Mouse (Mus musculus): Measurements from ENCODE around the gene Bid. TPM values are rescaled to one million over a fixed set of nuclear protein-coding genes. Genes with fewer than 3 reads are reported as not detected.
"Not testable (repeated sequence)": the region's sequence is repeated elsewhere in the genome, so short reads cannot be mapped to it uniquely, and the experiment has no call there.

The Bid gene
- polyA plus RNA-seq, 1 experiment from 2014 or later, result 12.2 TPM

- Histone ChIP-seq H3K9ac (ENCODE audit: low read depth, low read length) (no peak overlapping the region), H3K9me3 (replicated peaks; ENCODE audit: control insufficient read depth, low read length) (no peaks in the 10 kb centered on the region), H3K4me1 (ENCODE audit: control insufficient read depth, insufficient read depth, low read length) (peaks cover 7% of the 10 kb centered on the region), H3K27ac (ENCODE audit: low read depth, low read length) (no peak overlapping the region), H3K36me3 (ENCODE audit: control insufficient read depth, insufficient read depth, low read length) (0 out of 2 replicates have a peak, but pooled peaks cover 7% of the 10 kb centered on the region), H3K27me3 (ENCODE audit: control insufficient read depth, insufficient read depth, low read length) (no peaks in the 10 kb centered on the region), H3K4me3 (ENCODE audit: low read depth, low read length) (no peak overlapping the region), H3K4me2 (no peak overlapping the region)
- WGBS (ENCODE audit: insufficient replicate concordance), result 70% methylated on average over 1 of the region's 1 CpGs
- ATAC-seq (replicated peaks; ENCODE audit: insufficient number of reproducible peaks, low FRiP score, low TSS enrichment), result no peak
These were observed 12.8 kb upstream of the Bid start for GRCm38 (mm10) chr6:120929421-120929820.

DNA sequence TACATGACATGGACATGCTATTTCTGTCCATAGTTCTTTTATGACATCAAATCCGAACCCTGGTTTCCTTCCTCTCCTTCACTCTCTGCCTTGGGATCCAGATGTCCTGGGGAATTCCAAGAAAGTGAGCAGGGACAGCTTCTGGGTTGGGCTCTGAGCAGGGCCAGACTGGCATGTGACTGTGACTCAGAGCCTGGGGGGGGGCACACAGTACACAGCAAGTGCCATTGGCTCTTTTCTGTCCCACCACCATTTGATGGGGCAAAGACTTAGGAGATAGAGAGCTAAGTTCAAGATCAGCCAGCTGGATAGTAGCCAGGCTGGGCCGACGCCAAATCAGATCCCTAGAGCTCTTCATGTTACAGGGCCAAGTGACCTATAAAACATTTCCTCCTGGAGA lies 11.1 kb upstream of the Bid start:
- Histone ChIP-seq H3K9me3 (replicated peaks; ENCODE audit: control insufficient read depth, low read length) (no peaks in the 10 kb centered on the region), H3K4me2 (no peak overlapping the region), H3K27ac (ENCODE audit: low read depth, low read length) (no peak overlapping the region), H3K27me3 (ENCODE audit: control insufficient read depth, insufficient read depth, low read length) (no peaks in the 10 kb centered on the region), H3K9ac (ENCODE audit: low read depth, low read length) (no peak overlapping the region), H3K4me1 (ENCODE audit: control insufficient read depth, insufficient read depth, low read length) (peaks cover 5% of the 10 kb centered on the region), H3K4me3 (ENCODE audit: low read depth, low read length) (no peak overlapping the region), H3K36me3 (ENCODE audit: control insufficient read depth, insufficient read depth, low read length) (0 out of 2 replicates have a peak, but pooled peaks cover 3% of the 10 kb centered on the region)
- no peak for ATAC-seq (replicated peaks; ENCODE audit: insufficient number of reproducible peaks, low FRiP score, low TSS enrichment)
- 82% methylated on average over 3 of the region's 3 CpGs for WGBS (ENCODE audit: insufficient replicate concordance)

DNA sequence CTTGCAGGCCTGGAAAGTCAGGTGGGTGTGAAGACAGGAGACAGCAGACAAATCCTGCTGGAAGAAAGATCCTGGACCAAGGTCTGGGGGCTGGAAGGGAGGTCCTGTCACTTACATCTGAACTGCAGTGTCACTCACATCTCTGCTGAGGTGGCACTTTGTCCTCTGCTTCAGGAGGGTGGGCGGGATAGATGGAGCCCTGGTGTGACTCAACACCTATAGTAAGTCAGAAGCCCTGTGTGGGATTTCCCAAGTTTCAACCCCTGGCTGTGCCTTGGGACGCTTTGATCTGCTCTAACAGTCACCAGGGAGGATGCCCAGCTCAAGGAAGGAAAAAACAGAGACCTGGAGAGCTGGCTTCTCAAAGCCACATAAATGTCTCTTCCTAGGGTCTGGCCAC lies 10.2 kb upstream of the Bid start:
- Histone ChIP-seq H3K27ac (ENCODE audit: low read depth, low read length) (no peak overlapping the region; the same call in 1 of the 2 replicates), H3K4me3 (ENCODE audit: low read depth, low read length) (no peak overlapping the region), H3K27me3 (ENCODE audit: control insufficient read depth, insufficient read depth, low read length) (no peaks in the 10 kb centered on the region), H3K4me1 (ENCODE audit: control insufficient read depth, insufficient read depth, low read length) (no peaks in the 10 kb centered on the region), H3K9ac (ENCODE audit: low read depth, low read length) (no peak overlapping the region), H3K4me2 (no peak overlapping the region), H3K9me3 (replicated peaks; ENCODE audit: control insufficient read depth, low read length) (no peaks in the 10 kb centered on the region), H3K36me3 (ENCODE audit: control insufficient read depth, insufficient read depth, low read length) (no peaks in the 10 kb centered on the region)
- no peak for ATAC-seq (replicated peaks; ENCODE audit: insufficient number of reproducible peaks, low FRiP score, low TSS enrichment)
- WGBS (ENCODE audit: insufficient replicate concordance), result 40% methylated on average over 2 of the region's 2 CpGs

DNA sequence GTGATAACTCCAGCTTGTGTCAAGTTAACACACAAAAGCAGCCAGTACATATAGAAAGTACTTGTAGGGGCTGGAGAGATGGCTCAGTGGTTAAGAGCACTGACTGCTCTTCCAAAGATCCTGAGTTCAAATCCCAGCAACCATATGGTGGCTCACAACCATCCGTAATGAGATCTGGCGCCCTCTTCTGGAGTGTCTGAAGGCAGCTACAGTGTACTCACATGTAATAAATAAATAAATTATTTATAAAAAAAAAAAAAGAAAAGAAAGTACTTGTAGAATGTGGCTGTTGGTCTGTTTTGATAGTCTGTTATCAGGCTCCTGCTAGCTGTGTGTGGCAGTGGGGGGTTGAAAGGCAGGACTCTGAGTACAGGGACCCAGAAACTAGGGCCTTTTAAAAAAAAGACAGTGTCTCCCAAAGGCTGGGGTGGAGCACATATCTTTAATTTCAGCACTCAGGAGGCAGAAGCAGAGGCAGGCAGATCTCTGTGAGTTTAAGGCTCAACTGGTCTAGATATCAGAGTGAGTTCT lies 8.2 kb upstream of the Bid start:
- not testable (repeated sequence) for H3K4me3 ChIP-seq (ENCODE audit: low read depth, low read length); H3K4me2 ChIP-seq; ATAC-seq (replicated peaks; ENCODE audit: insufficient number of reproducible peaks, low FRiP score, low TSS enrichment); H3K9me3 ChIP-seq (replicated peaks; ENCODE audit: control insufficient read depth, low read length); H3K9ac ChIP-seq (ENCODE audit: low read depth, low read length); H3K4me1 ChIP-seq (ENCODE audit: control insufficient read depth, insufficient read depth, low read length); H3K36me3 ChIP-seq (ENCODE audit: control insufficient read depth, insufficient read depth, low read length); H3K27ac ChIP-seq (ENCODE audit: low read depth, low read length); H3K27me3 ChIP-seq (ENCODE audit: control insufficient read depth, insufficient read depth, low read length)
- WGBS (ENCODE audit: insufficient replicate concordance), result 78% methylated on average over 2 of the region's 2 CpGs

GRCm38 (mm10) chr6:120917975-120918374 lies 1.3 kb upstream of the Bid start:
- Histone ChIP-seq H3K9me3 (replicated peaks; ENCODE audit: control insufficient read depth, low read length) (no peaks in the 10 kb centered on the region), H3K4me2 (no peak overlapping the region), H3K36me3 (ENCODE audit: control insufficient read depth, insufficient read depth, low read length) (no peaks in the 10 kb centered on the region), H3K9ac (ENCODE audit: low read depth, low read length) (no peak overlapping the region), H3K4me1 (ENCODE audit: control insufficient read depth, insufficient read depth, low read length) (peaks cover 9% of the 10 kb centered on the region), H3K27me3 (ENCODE audit: control insufficient read depth, insufficient read depth, low read length) (peaks cover 3% of the 10 kb centered on the region; the same call in 1 of the 2 replicates), H3K4me3 (ENCODE audit: low read depth, low read length) (no peak overlapping the region), H3K27ac (ENCODE audit: low read depth, low read length) (no peak overlapping the region)
- WGBS (ENCODE audit: insufficient replicate concordance), result 48% methylated on average over 3 of the region's 3 CpGs
- no peak for ATAC-seq (replicated peaks; ENCODE audit: insufficient number of reproducible peaks, low FRiP score, low TSS enrichment)

- H3K27ac ChIP-seq (ENCODE audit: low read depth, low read length); H3K27me3 ChIP-seq (ENCODE audit: control insufficient read depth, insufficient read depth, low read length); ATAC-seq (replicated peaks; ENCODE audit: insufficient number of reproducible peaks, low FRiP score, low TSS enrichment); H3K36me3 ChIP-seq (ENCODE audit: control insufficient read depth, insufficient read depth, low read length); H3K9me3 ChIP-seq (replicated peaks; ENCODE audit: control insufficient read depth, low read length): not testable (repeated sequence)
- WGBS (ENCODE audit: insufficient replicate concordance), result 29% methylated on average over 10 of the region's 14 CpGs
- peak overlapping the region; percentile 99 for H3K4me2 ChIP-seq
- H3K4me1 ChIP-seq (ENCODE audit: control insufficient read depth, insufficient read depth, low read length), result peaks cover 11% of the 10 kb centered on the region
- H3K4me3 ChIP-seq (ENCODE audit: low read depth, low read length), result peak overlapping the region; percentile 63
- H3K9ac ChIP-seq (ENCODE audit: low read depth, low read length), result peak overlapping the region; percentile 68
These were observed 574 bp upstream of the Bid start for GRCm38 (mm10) chr6:120916972-120917881.

DNA sequence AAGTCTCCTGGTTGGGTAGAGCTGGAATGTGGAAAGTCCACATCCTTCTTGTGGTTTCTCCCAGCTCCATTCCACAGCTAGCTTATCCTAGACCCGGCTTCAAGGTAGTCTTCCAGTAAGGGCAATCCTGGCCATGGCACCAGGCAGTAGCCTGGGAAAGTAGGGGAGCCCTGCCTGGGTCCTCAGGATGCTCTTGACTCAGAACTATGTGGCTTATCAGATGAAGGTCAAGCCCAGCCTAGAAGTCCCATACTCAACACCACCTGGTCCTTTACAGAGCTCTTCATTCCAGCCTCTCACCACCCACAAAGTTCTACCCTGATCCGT lies 1.0 kb downstream of the Bid start:
- no peak overlapping the region for H3K9ac ChIP-seq (ENCODE audit: low read depth, low read length)
- peak overlapping the region; percentile 63; the same call in 1 of the 2 replicates for H3K4me3 ChIP-seq (ENCODE audit: low read depth, low read length)
- no peak for ATAC-seq (replicated peaks; ENCODE audit: insufficient number of reproducible peaks, low FRiP score, low TSS enrichment)
- no peaks in the 10 kb centered on the region for H3K9me3 ChIP-seq (replicated peaks; ENCODE audit: control insufficient read depth, low read length)
- H3K4me2 ChIP-seq, result peak overlapping the region; percentile 99
- no peaks in the 10 kb centered on the region for H3K36me3 ChIP-seq (ENCODE audit: control insufficient read depth, insufficient read depth, low read length)
- peaks cover 11% of the 10 kb centered on the region for H3K4me1 ChIP-seq (ENCODE audit: control insufficient read depth, insufficient read depth, low read length)
- H3K27me3 ChIP-seq (ENCODE audit: control insufficient read depth, insufficient read depth, low read length), result peaks cover 3% of the 10 kb centered on the region; the same call in 1 of the 2 replicates
- 20% methylated on average over 2 of the region's 2 CpGs for WGBS (ENCODE audit: insufficient replicate concordance)
- no peak overlapping the region for H3K27ac ChIP-seq (ENCODE audit: low read depth, low read length)

DNA sequence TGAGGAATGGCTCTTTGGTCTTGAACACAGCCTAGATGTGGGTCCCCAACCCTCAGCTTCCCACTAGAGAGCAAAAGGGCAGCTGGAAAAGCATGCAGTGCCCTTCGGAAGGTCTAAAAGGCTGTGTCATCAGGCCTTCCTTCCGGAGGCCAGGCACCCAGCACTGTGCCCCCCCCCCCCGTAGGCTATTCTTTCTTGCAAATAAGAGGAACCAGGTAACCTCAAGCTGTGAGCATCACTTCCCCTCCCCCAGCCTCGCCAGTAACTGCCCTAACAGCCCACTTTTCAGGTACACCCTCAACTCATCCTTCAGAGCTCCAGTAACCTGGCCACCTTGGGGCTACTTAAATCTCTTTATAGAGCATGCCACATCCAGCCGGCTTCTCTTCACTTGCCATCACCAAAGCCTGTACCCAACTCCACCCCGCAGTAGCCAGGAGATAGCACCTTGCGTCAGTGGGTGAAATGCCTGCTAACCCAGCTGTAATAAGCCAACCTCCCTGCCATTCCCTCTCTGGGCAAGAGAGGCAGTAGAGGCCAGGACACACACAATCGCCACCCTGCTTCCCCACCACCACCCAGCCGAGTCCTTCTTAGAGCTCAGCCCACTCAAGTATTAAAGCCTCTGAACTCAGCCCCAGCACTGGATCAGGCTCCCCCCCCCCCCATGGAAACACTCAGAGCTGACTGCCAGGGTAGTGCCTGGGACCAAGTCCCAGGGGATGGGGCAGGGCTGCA lies 1.6 kb downstream of the Bid start:
- H3K9me3 ChIP-seq (replicated peaks; ENCODE audit: control insufficient read depth, low read length), result no peaks in the 10 kb centered on the region
- H3K27me3 ChIP-seq (ENCODE audit: control insufficient read depth, insufficient read depth, low read length), result peaks cover 3% of the 10 kb centered on the region; the same call in 1 of the 2 replicates
- no peak overlapping the region for H3K27ac ChIP-seq (ENCODE audit: low read depth, low read length)
- H3K4me2 ChIP-seq, result no peak overlapping the region; the same call in 1 of the 2 replicates
- H3K4me3 ChIP-seq (ENCODE audit: low read depth, low read length), result no peak overlapping the region
- H3K4me1 ChIP-seq (ENCODE audit: control insufficient read depth, insufficient read depth, low read length), result peaks cover 11% of the 10 kb centered on the region
- H3K36me3 ChIP-seq (ENCODE audit: control insufficient read depth, insufficient read depth, low read length), result no peaks in the 10 kb centered on the region
- 37% methylated on average over 9 of the region's 9 CpGs for WGBS (ENCODE audit: insufficient replicate concordance)
- ATAC-seq (replicated peaks; ENCODE audit: insufficient number of reproducible peaks, low FRiP score, low TSS enrichment), result no peak
- H3K9ac ChIP-seq (ENCODE audit: low read depth, low read length), result no peak overlapping the region
